Mouse (Mus musculus): Measurements from ENCODE around the gene Ano6. TPM values are rescaled to one million over a fixed set of nuclear protein-coding genes. Genes with fewer than 3 reads are reported as not detected.
A peak's percentile ranks its signal among the peaks of the same experiment; 100 is the strongest.

Gene Ano6
- polyA plus RNA-seq (2015; fragmentation: Nextera tagmentation; extraction: Ambion mirVana): 37.5 and 38.9 TPM in 2 replicates

GRCm38 (mm10) chr15:95790529-95791071 is at the start of gene Ano6:
Gene Ano6 (plus strand): TSS chr15:95790843.
- TF ChIP-seq EP300 (IDR thresholded peaks at IDR 0.05): no peak
- TF ChIP-seq CTCF (IDR thresholded peaks at IDR 0.05): peak; percentile 38
- H3K27ac ChIP-seq (ENCODE audit: low read length): peak within 1 kb of the TSS; percentile 93
- no peaks in the 10 kb centered on the region for H3K27me3 ChIP-seq (replicated peaks; ENCODE audit: insufficient read depth, low read length)
- peak; percentile 96 for DNase-seq (ENCODE audit: low spot score)
- H3K36me3 ChIP-seq (ENCODE audit: insufficient read depth, low read length): no peaks in the 10 kb centered on the region
- H3K9me3 ChIP-seq (ENCODE audit: low read length): no peaks in the 10 kb centered on the region
- under 1% methylated on average over 49 of the region's 51 CpGs for WGBS
- H3K4me2 ChIP-seq (replicated peaks; ENCODE audit: low read depth, low read length): peak within 1 kb of the TSS; percentile 82
- peak within 1 kb of the TSS; percentile 91 for H3K4me3 ChIP-seq (ENCODE audit: low read depth, low read length)
- peak; percentile 95 for ATAC-seq
- H3K4me1 ChIP-seq (ENCODE audit: insufficient read depth, low read depth, low read length): peaks cover 19% of the 10 kb centered on the region; the same call in 1 of the 2 replicates
- H3K9ac ChIP-seq (replicated peaks; ENCODE audit: low read depth): peak within 1 kb of the TSS; percentile 91

GRCm38 (mm10) chr15:95742955-95743354 is 47.7 kb upstream of the Ano6 start:
- no peak overlapping the region for H3K27ac ChIP-seq (ENCODE audit: low read length)
- DNase-seq (ENCODE audit: low spot score) (no peak), ATAC-seq (no peak)
- H3K4me2 ChIP-seq (replicated peaks; ENCODE audit: low read depth, low read length): no peak overlapping the region
- H3K9ac ChIP-seq (replicated peaks; ENCODE audit: low read depth): no peak overlapping the region
- no peak overlapping the region for H3K4me3 ChIP-seq (ENCODE audit: low read depth, low read length)
- WGBS: 83% methylated on average over 6 of the region's 6 CpGs
- TF ChIP-seq CTCF (IDR thresholded peaks at IDR 0.05) (no peak), EP300 (IDR thresholded peaks at IDR 0.05) (no peak)
- no peaks in the 10 kb centered on the region for H3K4me1 ChIP-seq (ENCODE audit: insufficient read depth, low read depth, low read length)
- H3K36me3 ChIP-seq (ENCODE audit: insufficient read depth, low read length): no peaks in the 10 kb centered on the region
- H3K9me3 ChIP-seq (ENCODE audit: low read length): no peaks in the 10 kb centered on the region
- no peaks in the 10 kb centered on the region for H3K27me3 ChIP-seq (replicated peaks; ENCODE audit: insufficient read depth, low read length)

GRCm38 (mm10) chr15:95743856-95744255 is 46.8 kb upstream of the Ano6 start:
- TF ChIP-seq EP300 (IDR thresholded peaks at IDR 0.05) (no peak), CTCF (IDR thresholded peaks at IDR 0.05) (no peak)
- 48% methylated on average over 2 of the region's 2 CpGs for WGBS
- H3K9ac ChIP-seq (replicated peaks; ENCODE audit: low read depth): no peak overlapping the region
- no peak for ATAC-seq
- H3K36me3 ChIP-seq (ENCODE audit: insufficient read depth, low read length): no peaks in the 10 kb centered on the region
- H3K4me3 ChIP-seq (ENCODE audit: low read depth, low read length): no peak overlapping the region
- no peaks in the 10 kb centered on the region for H3K4me1 ChIP-seq (ENCODE audit: insufficient read depth, low read depth, low read length)
- H3K9me3 ChIP-seq (ENCODE audit: low read length): no peaks in the 10 kb centered on the region
- no peak overlapping the region for H3K4me2 ChIP-seq (replicated peaks; ENCODE audit: low read depth, low read length)
- H3K27me3 ChIP-seq (replicated peaks; ENCODE audit: insufficient read depth, low read length): no peaks in the 10 kb centered on the region
- DNase-seq (ENCODE audit: low spot score): no peak
- no peak overlapping the region for H3K27ac ChIP-seq (ENCODE audit: low read length)

GRCm38 (mm10) chr15:95745346-95746106 is 45.1 kb upstream of the Ano6 start:
- Histone ChIP-seq H3K27me3 (replicated peaks; ENCODE audit: insufficient read depth, low read length) (no peaks in the 10 kb centered on the region), H3K27ac (ENCODE audit: low read length) (no peak overlapping the region), H3K9me3 (ENCODE audit: low read length) (no peaks in the 10 kb centered on the region), H3K4me2 (replicated peaks; ENCODE audit: low read depth, low read length) (no peak overlapping the region), H3K9ac (replicated peaks; ENCODE audit: low read depth) (no peak overlapping the region), H3K4me1 (ENCODE audit: insufficient read depth, low read depth, low read length) (no peaks in the 10 kb centered on the region), H3K36me3 (ENCODE audit: insufficient read depth, low read length) (no peaks in the 10 kb centered on the region), H3K4me3 (ENCODE audit: low read depth, low read length) (no peak overlapping the region)
- TF ChIP-seq EP300 (IDR thresholded peaks at IDR 0.05) (no peak), CTCF (IDR thresholded peaks at IDR 0.05) (no peak)
- 73% methylated on average over 11 of the region's 11 CpGs for WGBS
- DNase-seq (ENCODE audit: low spot score) (no peak), ATAC-seq (no peak)

GRCm38 (mm10) chr15:95746513-95746912 is 44.1 kb upstream of the Ano6 start:
- H3K9me3 ChIP-seq (ENCODE audit: low read length): no peaks in the 10 kb centered on the region
- WGBS: 66% methylated on average over 5 of the region's 5 CpGs
- H3K9ac ChIP-seq (replicated peaks; ENCODE audit: low read depth): no peak overlapping the region
- no peaks in the 10 kb centered on the region for H3K27me3 ChIP-seq (replicated peaks; ENCODE audit: insufficient read depth, low read length)
- ATAC-seq (no peak), DNase-seq (ENCODE audit: low spot score) (no peak)
- H3K4me3 ChIP-seq (ENCODE audit: low read depth, low read length): no peak overlapping the region
- H3K4me2 ChIP-seq (replicated peaks; ENCODE audit: low read depth, low read length): no peak overlapping the region
- H3K36me3 ChIP-seq (ENCODE audit: insufficient read depth, low read length): no peaks in the 10 kb centered on the region
- no peaks in the 10 kb centered on the region for H3K4me1 ChIP-seq (ENCODE audit: insufficient read depth, low read depth, low read length)
- H3K27ac ChIP-seq (ENCODE audit: low read length): no peak overlapping the region
- TF ChIP-seq CTCF (IDR thresholded peaks at IDR 0.05) (no peak), EP300 (IDR thresholded peaks at IDR 0.05) (no peak)

- Histone ChIP-seq H3K4me3 (ENCODE audit: low read depth, low read length) (no peak overlapping the region), H3K9me3 (ENCODE audit: low read length) (no peaks in the 10 kb centered on the region), H3K4me2 (replicated peaks; ENCODE audit: low read depth, low read length) (no peak overlapping the region), H3K36me3 (ENCODE audit: insufficient read depth, low read length) (no peaks in the 10 kb centered on the region), H3K27me3 (replicated peaks; ENCODE audit: insufficient read depth, low read length) (no peaks in the 10 kb centered on the region), H3K4me1 (ENCODE audit: insufficient read depth, low read depth, low read length) (no peaks in the 10 kb centered on the region), H3K9ac (replicated peaks; ENCODE audit: low read depth) (no peak overlapping the region), H3K27ac (ENCODE audit: low read length) (no peak overlapping the region)
- no peak for TF ChIP-seq CTCF (IDR thresholded peaks at IDR 0.05)
- TF ChIP-seq EP300 (IDR thresholded peaks at IDR 0.05): no peak
- no peak for DNase-seq (ENCODE audit: low spot score)
- 79% methylated on average over 16 of the region's 16 CpGs for WGBS
- no peak for ATAC-seq
These were observed 43.4 kb upstream of the Ano6 start for GRCm38 (mm10) chr15:95746955-95747931.
